Mouse (Mus musculus): ENCODE measurements around the gene Ybx1. TPM values are rescaled to one million over a fixed set of nuclear protein-coding genes. Genes with fewer than 3 reads are reported as not detected.

Gene Ybx1
- total and polyA plus RNA-seq, 2 experiments from 2014 or later, result 309 to 515 TPM

GRCm38 (mm10) chr4:119242571-119242970, 51.8 kb downstream of the Ybx1 start:
- WGBS, result 91% methylated on average over 12 of the region's 12 CpGs
- H3K36me3 ChIP-seq (replicated peaks; ENCODE audit: control insufficient read depth, insufficient read depth, low read length), result peaks cover 27% of the 10 kb centered on the region; the same call in 1 of the 2 replicates
- ATAC-seq (ENCODE audit: insufficient read depth, low read depth), result no peak

GRCm38 (mm10) chr4:119241664-119242063, 52.7 kb downstream of the Ybx1 start:
- WGBS, result 75% methylated on average over 14 of the region's 14 CpGs
- Histone ChIP-seq H3K36me3 (replicated peaks; ENCODE audit: control insufficient read depth, insufficient read depth, low read length) (peaks cover 32% of the 10 kb centered on the region), H3K4me1 (ENCODE audit: control insufficient read depth, insufficient read depth) (no peaks in the 10 kb centered on the region), H3K27ac (ENCODE audit: low read depth) (no peak overlapping the region), H3K9ac (replicated peaks; ENCODE audit: low read depth, low read length) (no peak overlapping the region), H3K4me3 (ENCODE audit: low read depth, low read length) (no peak overlapping the region), H3K4me2 (ENCODE audit: low read depth, low read length) (no peak overlapping the region), H3K27me3 (ENCODE audit: control insufficient read depth, insufficient read depth, low read length) (no peaks in the 10 kb centered on the region), H3K9me3 (replicated peaks; ENCODE audit: control insufficient read depth, low read length) (no peaks in the 10 kb centered on the region)
- TF ChIP-seq EP300 (IDR thresholded peaks at IDR 0.05; ENCODE audit: low read depth) (no peak), CTCF (IDR thresholded peaks at IDR 0.05; ENCODE audit: low read depth) (peak; percentile 49)
- DNase-seq (ENCODE audit: low spot score) (no peak), ATAC-seq (ENCODE audit: insufficient read depth, low read depth) (no peak)

More at GRCm38 (mm10) chr4:119242571-119242970, 51.8 kb downstream of the Ybx1 start:
- no peak overlapping the region for H3K27ac ChIP-seq (ENCODE audit: low read depth)
- H3K4me1 ChIP-seq (ENCODE audit: control insufficient read depth, insufficient read depth), result no peaks in the 10 kb centered on the region
- H3K4me2 ChIP-seq (ENCODE audit: low read depth, low read length), result no peak overlapping the region
- no peak overlapping the region for H3K9ac ChIP-seq (replicated peaks; ENCODE audit: low read depth, low read length)
- H3K4me3 ChIP-seq (ENCODE audit: low read depth, low read length), result no peak overlapping the region
- TF ChIP-seq EP300 (IDR thresholded peaks at IDR 0.05; ENCODE audit: low read depth) (no peak), CTCF (IDR thresholded peaks at IDR 0.05; ENCODE audit: low read depth) (no peak)
- no peak for DNase-seq (ENCODE audit: low spot score)
- no peaks in the 10 kb centered on the region for H3K9me3 ChIP-seq (replicated peaks; ENCODE audit: control insufficient read depth, low read length)
- H3K27me3 ChIP-seq (ENCODE audit: control insufficient read depth, insufficient read depth, low read length), result no peaks in the 10 kb centered on the region

- Histone ChIP-seq H3K4me1 (ENCODE audit: control insufficient read depth, insufficient read depth) (no peaks in the 10 kb centered on the region), H3K4me3 (ENCODE audit: low read depth, low read length) (no peak overlapping the region), H3K4me2 (ENCODE audit: low read depth, low read length) (no peak overlapping the region), H3K27me3 (ENCODE audit: control insufficient read depth, insufficient read depth, low read length) (no peaks in the 10 kb centered on the region), H3K36me3 (replicated peaks; ENCODE audit: control insufficient read depth, insufficient read depth, low read length) (peaks cover 33% of the 10 kb centered on the region), H3K9me3 (replicated peaks; ENCODE audit: control insufficient read depth, low read length) (no peaks in the 10 kb centered on the region), H3K27ac (ENCODE audit: low read depth) (no peak overlapping the region), H3K9ac (replicated peaks; ENCODE audit: low read depth, low read length) (no peak overlapping the region)
- peak; percentile 88 for DNase-seq (ENCODE audit: low spot score)
- no peak for TF ChIP-seq EP300 (IDR thresholded peaks at IDR 0.05; ENCODE audit: low read depth)
- peak; percentile 87 for TF ChIP-seq CTCF (IDR thresholded peaks at IDR 0.05; ENCODE audit: low read depth)
- ATAC-seq (ENCODE audit: insufficient read depth, low read depth), result peak; percentile 72
- 34% methylated on average over 12 of the region's 12 CpGs for WGBS
Observed at GRCm38 (mm10) chr4:119239181-119239682, 55.2 kb downstream of the Ybx1 start.

GRCm38 (mm10) chr4:119238661-119239060, 55.7 kb downstream of the Ybx1 start:
- H3K9ac ChIP-seq (replicated peaks; ENCODE audit: low read depth, low read length), result no peak overlapping the region
- TF ChIP-seq CTCF (IDR thresholded peaks at IDR 0.05; ENCODE audit: low read depth) (no peak), EP300 (IDR thresholded peaks at IDR 0.05; ENCODE audit: low read depth) (no peak)
- H3K36me3 ChIP-seq (replicated peaks; ENCODE audit: control insufficient read depth, insufficient read depth, low read length), result peaks cover 32% of the 10 kb centered on the region
- ATAC-seq (ENCODE audit: insufficient read depth, low read depth) (no peak), DNase-seq (ENCODE audit: low spot score) (no peak)
- H3K9me3 ChIP-seq (replicated peaks; ENCODE audit: control insufficient read depth, low read length), result no peaks in the 10 kb centered on the region
- no peaks in the 10 kb centered on the region for H3K4me1 ChIP-seq (ENCODE audit: control insufficient read depth, insufficient read depth)
- no peaks in the 10 kb centered on the region for H3K27me3 ChIP-seq (ENCODE audit: control insufficient read depth, insufficient read depth, low read length)
- H3K4me3 ChIP-seq (ENCODE audit: low read depth, low read length), result no peak overlapping the region
- H3K4me2 ChIP-seq (ENCODE audit: low read depth, low read length), result no peak overlapping the region
- no peak overlapping the region for H3K27ac ChIP-seq (ENCODE audit: low read depth)
- WGBS, result 67% methylated on average over 3 of the region's 3 CpGs

- no peaks in the 10 kb centered on the region for H3K27me3 ChIP-seq (ENCODE audit: control insufficient read depth, insufficient read depth, low read length)
- ATAC-seq (ENCODE audit: insufficient read depth, low read depth), result no peak
- H3K9ac ChIP-seq (replicated peaks; ENCODE audit: low read depth, low read length), result no peak overlapping the region
- no peaks in the 10 kb centered on the region for H3K9me3 ChIP-seq (replicated peaks; ENCODE audit: control insufficient read depth, low read length)
- H3K4me3 ChIP-seq (ENCODE audit: low read depth, low read length), result peak overlapping the region; percentile 83
- no peak for TF ChIP-seq CTCF (IDR thresholded peaks at IDR 0.05; ENCODE audit: low read depth)
- no peak for TF ChIP-seq EP300 (IDR thresholded peaks at IDR 0.05; ENCODE audit: low read depth)
- no peak overlapping the region for H3K27ac ChIP-seq (ENCODE audit: low read depth)
- DNase-seq (ENCODE audit: low spot score), result no peak
- H3K36me3 ChIP-seq (replicated peaks; ENCODE audit: control insufficient read depth, insufficient read depth, low read length), result peaks cover 16% of the 10 kb centered on the region
- H3K4me1 ChIP-seq (ENCODE audit: control insufficient read depth, insufficient read depth), result peaks cover 6% of the 10 kb centered on the region
- WGBS, result 55% methylated on average over 3 of the region's 3 CpGs
- peak overlapping the region; percentile 90; the same call in 1 of the 2 replicates for H3K4me2 ChIP-seq (ENCODE audit: low read depth, low read length)
Observed at GRCm38 (mm10) chr4:119234348-119234747, 60.1 kb downstream of the Ybx1 start.

All from heart, postnatal 0 days (tissue).